Mouse (Mus musculus) stomach, adult 2 months (tissue): ENCODE results near the gene Mtap. TPM values are rescaled to one million over a fixed set of nuclear protein-coding genes. Genes with fewer than 3 reads are reported as not detected.

ENCODE experiments used
- polyA plus RNA-seq: library from polyadenylated mRNA; depleted of rRNA; stranded (reverse); fragments of >200 nt; gene quantifications from 2 replicates; pipeline ENCODE4 v1.2.3, GENCODE M21; 2012; rRNA removed

Gene Mtap
- polyA plus RNA-seq, result 0.85 and 1.3 TPM in 2 replicates

DNA sequence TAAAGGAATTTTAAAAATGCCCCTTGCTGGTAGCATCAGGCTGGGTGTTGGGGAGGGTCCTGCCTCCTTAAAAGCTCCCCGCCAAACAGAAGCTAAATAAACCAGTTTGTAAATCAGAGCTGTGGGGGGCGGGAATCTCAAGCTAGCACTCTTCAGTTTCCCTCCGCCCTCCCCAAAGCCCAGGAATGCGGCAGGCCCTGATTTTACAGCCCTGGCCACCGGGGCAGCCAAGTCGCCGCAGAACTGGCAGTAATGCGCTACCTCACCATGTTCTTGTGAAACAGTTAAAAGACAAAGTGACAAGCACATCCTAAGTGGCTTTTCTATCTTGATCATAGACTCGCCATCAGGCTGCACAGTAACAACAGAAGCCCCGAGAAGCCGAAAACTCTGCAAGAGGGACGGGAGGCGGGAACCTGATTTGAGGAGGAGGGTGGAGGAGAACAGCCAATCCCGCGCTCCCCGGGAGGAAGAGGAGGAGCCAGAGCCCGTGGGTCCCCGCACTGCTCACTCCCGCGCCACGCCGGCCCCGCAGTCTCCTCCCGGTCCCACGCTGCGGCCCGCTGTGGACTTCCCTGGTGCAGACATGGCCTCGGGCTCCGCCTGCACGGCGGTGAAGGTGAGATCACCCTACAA, at the start of gene Mtap:
TSS of gene Mtap (plus strand) at position 217 of the 636 bp plus-strand sequence.

Other genes starting within 250 kb of the Mtap start
- 0.32 and 0.98 TPM in 2 replicates for gene Cdkn2a, start 157.5 kb downstream of the Mtap start, polyA plus RNA-seq
- gene Cdkn2b, start 173.9 kb downstream of the Mtap start, polyA plus RNA-seq, result 23.5 and 68.3 TPM in 2 replicates